Mouse (Mus musculus) E14TG2a.4 (cell line): Measurements from ENCODE around the gene Prkce.

ENCODE experiments used
- CTCF ChIP-seq: conservative IDR thresholded peaks from 2 replicates; pipeline ENCODE4 v1.5.1; 2014; ENCODE audit warnings: low read length
- NANOG ChIP-seq: IDR thresholded peaks from 2 replicates; pipeline ENCODE4 v1.6.1; 2014; ENCODE audit warnings: borderline replicate concordance, low read length, mixed read lengths
- POU5F1 ChIP-seq: IDR thresholded peaks from 2 replicates; pipeline ENCODE4 v1.6.1; 2014; ENCODE audit warnings: low read length, borderline replicate concordance

DNA sequence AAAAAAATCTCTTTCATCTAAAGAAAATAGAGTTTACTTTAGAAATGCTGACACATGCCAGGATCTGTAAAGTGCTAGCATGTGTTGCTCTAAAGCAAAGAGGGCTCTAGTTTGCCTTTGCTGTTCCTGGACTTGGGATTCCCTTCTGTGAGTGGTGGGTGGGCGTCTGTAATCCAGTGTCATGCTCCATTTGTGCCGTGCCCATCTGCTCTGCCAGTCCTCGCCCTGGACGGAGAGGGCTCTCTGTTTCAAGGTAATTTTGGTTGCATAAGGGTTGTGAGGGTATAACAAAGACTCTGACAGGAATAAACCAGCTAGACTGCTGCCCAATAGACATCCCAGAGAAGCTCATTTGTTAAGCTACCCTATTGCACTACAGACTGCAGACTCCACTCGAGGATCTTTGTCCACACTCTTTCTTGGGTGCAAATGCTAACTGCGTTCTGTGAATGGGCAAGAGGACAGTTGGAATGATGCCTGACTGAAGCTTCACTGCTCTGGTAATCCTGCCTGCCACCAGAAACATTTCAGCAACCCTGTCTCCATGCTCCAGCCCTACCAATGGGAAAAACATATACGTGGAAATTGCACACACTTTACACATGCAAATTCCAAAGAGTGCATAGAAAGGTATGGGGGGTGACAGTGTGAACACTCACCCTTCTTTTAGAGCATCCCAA is 188.3 kb downstream of the Prkce start:
- TF ChIP-seq CTCF, result no peak
- no peak for TF ChIP-seq NANOG
- no peak for TF ChIP-seq POU5F1
